Mouse (Mus musculus) forebrain, embryonic 10.5 days (tissue): ENCODE measurements around the gene Psmc3ip. TPM values are rescaled to one million over a fixed set of nuclear protein-coding genes. Genes with fewer than 3 reads are reported as not detected.
A peak's percentile ranks its signal among the peaks of the same experiment; 100 is the strongest.

ENCODE experiments used
- DNase-seq: peaks from one replicate; pipeline ENCODE4 v3.0.0-alpha.2; 2017; ENCODE audit warnings: low spot score; ENCODE audit errors: extremely low spot score
- H3K27ac ChIP-seq: fragments of 300-500 bp; sonication (generic); 2 replicates; pipeline ENCODE4 v1.5.1; 2016; ENCODE audit warnings: mild to moderate bottlenecking
- H3K27me3 ChIP-seq: fragments of 300-500 bp; sonication (generic); 2 replicates; pipeline ENCODE4 v1.6.1; 2016; ENCODE audit warnings: mild to moderate bottlenecking; ENCODE audit not compliant: poor library complexity, severe bottlenecking
- H3K36me3 ChIP-seq: fragments of 300-500 bp; sonication (generic); replicated peaks from 2 replicates; pipeline ENCODE4 v1.6.1; 2016; ENCODE audit warnings: mild to moderate bottlenecking, moderate library complexity
- H3K4me1 ChIP-seq: fragments of 300-500 bp; sonication (generic); 2 replicates; pipeline ENCODE4 v1.6.1; 2016
- H3K4me3 ChIP-seq: fragments of 300-500 bp; sonication (generic); 2 replicates; pipeline ENCODE4 v1.5.1; 2016; ENCODE audit warnings: mild to moderate bottlenecking, moderate library complexity
- H3K9me3 ChIP-seq: fragments of 300-500 bp; sonication (generic); 2 replicates; pipeline ENCODE4 v1.6.1; 2016; ENCODE audit warnings: mild to moderate bottlenecking, moderate library complexity
- WGBS: fragments of 180-500 bp; shearing (Covaris S2); methylation state at CpG from one replicate; pipeline ENCODE4 v1.1.7; 2016; 5-methylcytosine and 5-hydroxymethylcytosine counted together
- polyA plus RNA-seq: library from polyadenylated mRNA; unstranded; fragments of >200 nt; fragmentation: Nextera tagmentation; extraction: Ambion mirVana; gene quantifications from 2 replicates; pipeline ENCODE4 v1.2.1, GENCODE M21; 2016

Psmc3ip gene
- 78.1 and 96.4 TPM in 2 replicates for polyA plus RNA-seq

DNA sequence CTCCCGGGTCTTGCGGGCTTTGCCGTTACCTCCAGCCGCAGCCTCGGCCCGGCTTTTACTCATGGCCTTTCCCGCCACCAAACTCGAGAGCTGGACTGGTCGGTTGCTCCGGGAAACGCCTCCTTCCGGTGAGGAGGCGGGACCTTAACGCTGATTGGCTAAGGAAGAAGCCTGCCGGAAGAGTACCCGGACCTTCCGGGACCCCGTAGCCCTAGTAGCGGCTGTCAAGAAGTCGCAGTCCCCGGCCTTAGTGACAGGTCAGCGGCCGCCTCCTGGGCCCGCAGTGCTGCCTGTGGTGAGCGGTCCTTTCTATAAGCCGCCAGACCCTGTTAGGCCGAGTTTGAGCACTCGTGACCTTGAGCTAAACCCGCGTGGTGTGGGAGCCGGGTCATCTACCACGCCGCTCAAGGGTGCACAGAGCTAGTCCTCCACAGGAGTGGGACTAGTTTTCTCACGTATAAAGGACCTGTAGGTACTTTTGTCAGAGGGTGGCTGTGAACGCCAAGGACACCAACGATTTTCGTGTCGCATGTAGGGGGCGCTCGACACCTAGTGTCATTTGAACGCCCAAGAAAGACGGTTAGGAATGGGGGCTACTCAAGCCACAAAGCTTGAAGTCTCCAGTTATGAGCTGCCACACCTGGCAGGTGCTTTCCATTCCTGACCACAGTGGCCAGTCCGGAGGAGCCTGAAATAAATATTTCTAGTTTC, at the start of gene Psmc3ip:
TSS of gene Psmc3ip (minus strand) at position 123 of the 711 bp plus-strand sequence.
- Histone ChIP-seq H3K9me3 (no peaks in the 10 kb centered on the region), H3K36me3 (peaks cover 75% of the 10 kb centered on the region), H3K4me1 (peaks cover 31% of the 10 kb centered on the region), H3K27ac (peak within 1 kb of the TSS; percentile 91), H3K4me3 (peak within 1 kb of the TSS; percentile 78), H3K27me3 (no peaks in the 10 kb centered on the region)
- peak; percentile 95 for DNase-seq
- WGBS, result under 1% methylated on average over 43 of the region's 43 CpGs

DNA sequence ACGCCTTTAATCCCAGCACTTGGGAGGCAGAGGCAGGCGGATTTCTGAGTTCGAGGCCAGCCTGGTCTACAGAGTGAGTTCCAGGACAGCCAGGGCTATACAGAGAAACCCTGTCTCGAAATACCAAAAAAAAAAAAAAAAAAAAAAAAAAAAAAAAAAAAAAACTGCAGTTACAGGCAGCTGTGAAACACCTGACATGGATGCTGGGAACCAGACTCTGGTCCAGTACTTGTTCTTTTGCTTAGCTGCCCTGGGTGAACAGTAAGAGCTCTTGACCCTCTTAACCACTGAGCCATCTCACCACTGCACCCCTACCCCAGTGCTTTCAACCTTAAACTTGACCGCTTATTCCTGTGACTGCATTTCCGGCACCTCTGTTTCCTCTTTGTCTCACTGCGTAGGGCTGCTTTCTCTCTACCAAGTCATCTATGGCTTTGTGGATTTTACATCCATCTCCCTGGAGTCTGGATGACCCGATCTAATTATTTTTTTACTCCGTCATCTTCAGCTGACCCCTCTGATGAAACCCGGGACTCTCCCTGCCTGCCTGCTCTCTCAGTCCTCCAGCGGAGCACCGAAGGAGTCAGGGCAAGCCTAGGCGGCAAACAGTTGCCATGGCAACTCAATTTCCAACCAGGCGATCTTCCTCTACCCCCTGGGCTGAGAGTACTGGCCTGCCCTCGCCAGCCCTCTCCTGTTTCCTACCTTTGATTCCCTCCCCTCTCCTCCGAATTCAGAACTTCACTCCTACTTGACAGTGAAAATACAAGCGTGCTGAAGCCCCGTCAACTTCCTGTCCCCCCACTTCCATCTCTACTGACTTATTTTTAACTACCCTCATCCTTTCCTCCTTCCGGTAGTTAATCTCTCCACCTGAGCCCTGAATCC, 48.3 kb upstream of the Psmc3ip start:
- peaks cover 52% of the 10 kb centered on the region for H3K4me1 ChIP-seq
- H3K27me3 ChIP-seq, result peaks cover 32% of the 10 kb centered on the region
- no peaks in the 10 kb centered on the region for H3K36me3 ChIP-seq
- 25% methylated on average over 19 of the region's 19 CpGs for WGBS
- H3K4me3 ChIP-seq, result peak overlapping the region; percentile 43
- peak; percentile 67 for DNase-seq
- no peaks in the 10 kb centered on the region for H3K9me3 ChIP-seq
- H3K27ac ChIP-seq, result peak overlapping the region; percentile 63

DNA sequence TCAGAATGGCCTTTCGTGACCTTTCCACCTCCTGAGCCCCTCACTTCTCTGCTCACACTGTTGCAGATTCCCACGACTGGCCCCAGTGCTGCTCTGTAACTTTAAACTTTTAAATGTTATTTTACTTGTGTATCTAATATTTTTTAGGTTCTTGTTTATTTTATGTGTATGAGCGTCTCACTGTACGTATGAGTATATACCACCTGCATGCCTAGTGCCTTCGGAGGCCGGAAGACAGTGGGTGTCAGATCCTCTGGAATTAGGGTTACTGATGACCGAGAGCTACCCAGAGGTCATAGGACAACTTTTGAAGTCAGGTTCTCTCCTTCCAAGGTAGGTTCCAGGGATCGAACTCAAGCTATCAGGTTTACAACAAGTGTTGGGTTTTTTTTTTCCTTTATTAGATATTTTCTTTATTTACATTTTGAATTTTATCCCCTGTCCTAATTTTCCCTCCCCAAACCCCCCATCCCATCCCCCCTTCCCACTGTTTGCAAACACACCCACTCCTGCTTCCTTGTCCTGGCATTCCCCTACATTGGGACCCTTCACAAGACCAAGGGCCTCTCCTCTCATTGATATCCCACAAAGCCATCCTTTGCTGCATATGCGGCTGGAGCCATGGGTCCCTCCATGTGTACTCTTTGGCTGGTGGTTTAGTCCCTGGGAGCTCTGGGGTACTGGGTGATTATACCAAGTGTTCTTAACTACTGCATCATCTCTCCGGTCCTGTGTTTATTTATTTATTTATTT, 47.2 kb upstream of the Psmc3ip start:
- no peaks in the 10 kb centered on the region for H3K36me3 ChIP-seq
- peaks cover 34% of the 10 kb centered on the region for H3K27me3 ChIP-seq
- no peaks in the 10 kb centered on the region for H3K9me3 ChIP-seq
- no peak overlapping the region for H3K27ac ChIP-seq
- DNase-seq, result no peak
- no peak overlapping the region for H3K4me3 ChIP-seq
- H3K4me1 ChIP-seq, result peaks cover 52% of the 10 kb centered on the region
- 88% methylated on average over 10 of the region's 10 CpGs for WGBS

DNA sequence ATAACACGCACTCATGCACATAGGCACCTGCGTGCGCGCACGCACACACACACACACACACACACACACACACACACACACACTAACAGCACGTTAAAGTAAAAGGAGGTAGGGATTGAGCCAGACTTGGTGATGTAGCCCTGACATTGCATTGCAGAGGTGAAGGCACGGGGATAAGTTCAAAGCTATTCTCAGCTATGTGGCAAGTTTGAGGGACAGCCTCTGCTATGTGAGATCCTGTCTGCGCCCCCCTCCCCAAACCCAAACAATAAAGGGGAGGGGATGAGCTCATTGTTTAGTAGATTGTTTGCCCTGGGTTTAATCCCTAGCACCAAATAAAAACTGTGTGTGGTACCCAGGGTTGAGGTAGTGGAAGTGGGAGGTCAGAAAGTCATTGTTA, 45.9 kb upstream of the Psmc3ip start:
- Histone ChIP-seq H3K27me3 (peaks cover 34% of the 10 kb centered on the region), H3K36me3 (no peaks in the 10 kb centered on the region), H3K27ac (peak overlapping the region; percentile 84), H3K4me3 (peak overlapping the region; percentile 44; the same call in 1 of the 2 replicates), H3K4me1 (peaks cover 47% of the 10 kb centered on the region), H3K9me3 (no peaks in the 10 kb centered on the region)
- DNase-seq, result no peak
- 76% methylated on average over 8 of the region's 8 CpGs for WGBS

DNA sequence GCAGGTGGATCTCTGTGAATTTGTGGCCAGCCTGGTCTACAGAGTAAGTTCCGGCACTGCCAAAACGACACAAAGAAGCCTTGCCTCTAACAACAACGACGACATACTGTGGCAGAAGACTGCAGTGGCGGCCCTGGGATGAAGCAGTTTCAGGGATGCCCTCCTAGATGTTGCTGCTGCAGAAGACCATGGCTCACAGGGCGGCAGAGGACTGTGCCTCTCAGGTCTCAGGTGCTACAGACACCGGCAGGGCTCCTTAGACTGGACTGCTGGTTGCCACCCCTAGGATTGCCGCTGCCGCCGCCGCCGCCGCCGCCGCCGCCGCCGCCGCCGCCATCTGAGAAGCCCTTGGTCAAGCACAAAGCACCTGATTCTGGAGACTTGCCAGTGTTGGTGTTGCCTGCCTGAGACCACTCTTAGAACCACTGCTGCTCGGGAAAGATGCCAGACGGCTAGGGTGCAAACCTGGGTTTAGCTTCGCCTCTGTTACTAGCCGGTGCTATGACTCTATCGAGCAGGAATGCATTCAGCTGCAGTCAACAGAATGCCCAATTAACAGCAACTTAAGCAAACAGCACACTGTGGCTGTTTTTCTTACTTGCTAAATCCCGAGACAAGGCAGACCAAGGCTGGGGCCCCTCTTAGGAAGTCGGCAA, 45.1 kb upstream of the Psmc3ip start:
- peak; percentile 25 for DNase-seq
- Histone ChIP-seq H3K4me1 (peaks cover 47% of the 10 kb centered on the region), H3K9me3 (no peaks in the 10 kb centered on the region), H3K4me3 (peak overlapping the region; percentile 44), H3K36me3 (no peaks in the 10 kb centered on the region), H3K27me3 (peaks cover 34% of the 10 kb centered on the region), H3K27ac (peak overlapping the region; percentile 84)
- WGBS, result 51% methylated on average over 27 of the region's 27 CpGs

DNA sequence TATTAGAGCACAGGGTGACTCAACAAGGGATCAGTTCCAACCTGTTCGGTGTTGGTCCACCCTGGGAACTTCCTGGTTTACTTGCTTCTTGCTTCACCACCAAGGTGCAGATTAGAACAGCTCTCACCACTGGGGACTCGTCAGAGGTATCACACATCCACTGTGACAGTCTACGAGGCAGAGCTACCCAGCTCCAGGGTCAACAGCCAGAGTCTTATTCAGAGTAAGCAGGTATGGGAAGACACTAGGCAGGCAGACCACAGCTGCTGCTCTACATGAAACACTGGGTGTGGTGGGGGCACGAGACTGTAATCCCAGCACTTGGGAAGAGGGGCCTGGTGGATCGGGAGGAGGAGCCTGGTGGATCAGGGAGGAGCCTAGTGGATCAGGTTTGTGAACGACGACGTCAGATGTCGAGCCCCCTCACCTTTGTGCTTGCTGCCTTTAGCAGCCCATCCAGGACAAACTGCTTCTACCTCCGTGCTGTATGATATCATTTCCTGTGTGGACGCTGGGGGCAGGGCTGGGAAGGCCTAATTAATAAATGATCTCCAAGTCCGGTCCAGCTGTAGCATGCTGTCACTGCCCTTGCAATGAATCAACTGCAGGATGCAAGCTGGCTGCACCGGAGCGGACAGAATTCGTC, 43.4 kb upstream of the Psmc3ip start:
- no peaks in the 10 kb centered on the region for H3K36me3 ChIP-seq
- WGBS, result 29% methylated on average over 15 of the region's 15 CpGs
- H3K27me3 ChIP-seq, result peaks cover 34% of the 10 kb centered on the region
- peak; percentile 56 for DNase-seq
- peaks cover 42% of the 10 kb centered on the region for H3K4me1 ChIP-seq
- H3K9me3 ChIP-seq, result no peaks in the 10 kb centered on the region
- H3K4me3 ChIP-seq, result peak overlapping the region; percentile 36
- H3K27ac ChIP-seq, result peak overlapping the region; percentile 74

DNA sequence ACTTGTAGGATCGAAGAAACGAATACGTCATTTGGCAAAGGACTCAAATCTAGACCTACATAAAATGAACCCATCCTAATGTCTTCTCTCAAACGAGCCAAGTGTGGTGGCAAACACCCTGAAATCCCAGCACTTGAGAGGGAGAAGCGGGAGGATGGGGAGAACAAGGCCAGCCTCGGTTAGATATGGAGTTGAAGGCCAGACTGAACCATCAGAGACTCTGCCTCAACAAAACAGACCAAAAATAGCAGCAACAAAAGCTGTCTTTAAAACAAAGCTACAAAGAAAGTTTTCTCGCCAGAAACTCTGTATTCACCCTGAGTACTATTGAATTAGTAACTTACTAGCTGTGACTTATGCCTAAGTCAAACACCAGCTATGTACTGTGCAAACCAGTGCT, 41.8 kb upstream of the Psmc3ip start:
- 84% methylated on average over 7 of the region's 7 CpGs for WGBS
- H3K27ac ChIP-seq, result no peak overlapping the region

DNA sequence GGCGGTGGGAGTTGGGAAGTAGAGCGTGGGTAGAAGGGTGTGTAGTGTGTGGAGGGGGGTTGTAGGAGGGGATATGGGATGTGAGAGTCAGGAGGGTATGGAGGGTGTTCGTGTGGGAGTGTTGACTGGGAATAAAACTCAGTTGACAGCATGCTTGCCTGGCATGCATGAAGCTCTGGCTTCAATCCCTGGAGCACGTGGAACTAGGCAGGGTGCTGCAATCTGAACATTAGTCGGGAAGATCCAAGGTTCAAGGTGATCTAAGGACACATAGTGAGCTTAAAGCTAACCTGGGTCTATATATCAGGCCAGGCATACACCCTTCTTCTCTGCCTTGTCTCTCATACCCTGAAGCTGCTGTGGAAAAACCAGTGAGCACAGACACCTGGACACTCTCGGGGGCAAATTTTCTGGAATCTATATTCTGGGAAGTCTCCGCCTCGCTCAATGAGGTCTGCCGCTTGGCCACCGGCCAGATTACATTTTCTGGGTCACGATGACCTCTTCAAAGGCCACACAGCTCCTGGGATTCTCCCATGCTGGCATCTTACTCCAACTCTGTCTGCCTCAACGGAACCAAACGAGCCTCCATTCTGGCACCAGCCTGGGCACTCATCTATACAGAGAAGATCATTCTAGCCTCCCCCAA, 39.1 kb upstream of the Psmc3ip start:
- no peak overlapping the region for H3K4me3 ChIP-seq
- DNase-seq, result no peak
- no peaks in the 10 kb centered on the region for H3K9me3 ChIP-seq
- H3K36me3 ChIP-seq, result no peaks in the 10 kb centered on the region
- 87% methylated on average over 13 of the region's 13 CpGs for WGBS
- peaks cover 17% of the 10 kb centered on the region for H3K4me1 ChIP-seq
- H3K27ac ChIP-seq, result no peak overlapping the region
- H3K27me3 ChIP-seq, result 0 out of 2 replicates have a peak, but pooled peaks cover 6% of the 10 kb centered on the region

More for the DNA sequence above, 41.8 kb upstream of the Psmc3ip start:
- no peak for DNase-seq
- Histone ChIP-seq H3K4me3 (no peak overlapping the region), H3K27me3 (peaks cover 30% of the 10 kb centered on the region), H3K9me3 (no peaks in the 10 kb centered on the region), H3K4me1 (peaks cover 37% of the 10 kb centered on the region), H3K36me3 (no peaks in the 10 kb centered on the region)

DNA sequence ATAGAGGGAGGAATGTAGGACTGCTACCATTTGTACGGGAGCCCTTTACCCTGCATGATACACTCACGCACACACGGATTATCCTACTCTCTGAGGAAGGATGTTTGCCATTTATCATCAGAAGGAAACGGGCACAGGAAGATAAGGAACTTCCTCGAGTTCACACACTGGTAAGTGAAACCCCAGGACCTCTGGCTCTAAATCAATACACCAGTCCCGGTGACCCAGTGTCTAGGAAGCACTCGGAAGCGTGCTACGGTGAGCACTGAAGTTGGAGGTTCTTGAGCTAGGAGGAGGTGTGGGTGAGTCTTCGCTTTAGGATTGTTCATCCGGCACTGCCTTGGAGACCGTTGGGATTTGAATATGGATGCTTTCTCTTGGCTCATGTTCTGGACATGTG, 37.8 kb upstream of the Psmc3ip start:
- Histone ChIP-seq H3K4me1 (peaks cover 7% of the 10 kb centered on the region), H3K27ac (no peak overlapping the region), H3K4me3 (no peak overlapping the region), H3K36me3 (no peaks in the 10 kb centered on the region), H3K27me3 (no peaks in the 10 kb centered on the region), H3K9me3 (no peaks in the 10 kb centered on the region)
- no peak for DNase-seq
- WGBS, result 83% methylated on average over 12 of the region's 12 CpGs

DNA sequence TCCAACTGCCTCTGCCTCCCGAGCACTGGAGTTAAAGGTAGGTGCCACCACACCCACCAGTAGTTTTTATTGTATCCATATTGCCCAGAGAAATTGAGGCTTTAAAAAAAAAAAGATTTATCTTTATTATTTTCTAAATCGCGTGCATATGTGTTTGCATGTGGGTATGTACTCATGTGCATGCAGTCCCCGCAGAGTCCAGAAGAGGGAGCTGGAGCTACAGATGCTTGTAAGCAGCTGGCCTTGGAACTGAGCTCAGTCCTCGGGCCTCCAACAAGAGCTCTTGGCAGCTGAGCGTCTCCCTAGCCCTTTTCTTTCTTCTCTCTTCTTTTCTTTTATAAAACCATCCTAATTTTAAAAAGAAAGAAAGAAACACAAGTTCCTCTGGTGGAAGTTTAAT, 36.5 kb upstream of the Psmc3ip start:
- Histone ChIP-seq H3K36me3 (peaks cover 10% of the 10 kb centered on the region), H3K4me3 (no peak overlapping the region), H3K9me3 (peaks cover 7% of the 10 kb centered on the region; the same call in 1 of the 2 replicates), H3K4me1 (peaks cover 7% of the 10 kb centered on the region), H3K27ac (no peak overlapping the region), H3K27me3 (no peaks in the 10 kb centered on the region)
- 89% methylated on average over 6 of the region's 6 CpGs for WGBS
- DNase-seq, result no peak

DNA sequence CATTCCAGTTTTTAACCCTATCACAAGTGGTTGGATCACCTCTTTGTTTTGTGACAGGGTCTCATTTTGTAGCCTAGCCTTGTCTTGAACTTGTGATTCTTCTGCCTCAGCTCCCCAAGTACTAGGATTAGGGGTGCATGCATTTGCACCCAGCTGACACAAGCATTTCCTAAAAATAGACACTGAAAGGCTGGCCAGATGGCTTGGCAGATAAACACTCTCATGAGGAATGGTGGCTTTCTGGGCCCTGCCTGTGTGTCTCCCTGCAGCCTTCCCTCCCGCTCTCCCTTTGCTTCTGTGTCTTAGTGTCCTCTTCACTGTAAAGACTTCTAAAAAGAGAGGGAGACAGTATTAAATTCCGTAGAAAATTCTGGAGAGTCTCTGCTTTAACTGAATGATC, 36.0 kb upstream of the Psmc3ip start:
- peaks cover 7% of the 10 kb centered on the region for H3K4me1 ChIP-seq
- H3K9me3 ChIP-seq, result peaks cover 12% of the 10 kb centered on the region; the same call in 1 of the 2 replicates
- WGBS, result 82% methylated on average over 2 of the region's 2 CpGs
- H3K27me3 ChIP-seq, result no peaks in the 10 kb centered on the region
- H3K27ac ChIP-seq, result no peak overlapping the region
- no peak overlapping the region for H3K4me3 ChIP-seq
- no peak for DNase-seq
- peaks cover 15% of the 10 kb centered on the region for H3K36me3 ChIP-seq
